Mouse (Mus musculus) liver, embryonic 14.5 days (tissue): ENCODE measurements at regions not wholly inside any gene's neighbourhood (a gene's known extent, or its start where the extent isn't known, plus 50 kb on each side); places are given as distances from the start of the nearest gene placed in this dataset.

Experiments used
- CTCF ChIP-seq: IDR thresholded peaks from 2 replicates; pipeline ENCODE4 v1.5.1; 2016; ENCODE audit warnings: antibody characterized with exemption, low read depth, control low read depth
- EP300 ChIP-seq: IDR thresholded peaks from 2 replicates; pipeline ENCODE4 v1.6.1; 2016; ENCODE audit warnings: antibody characterized with exemption, low read depth

DNA sequence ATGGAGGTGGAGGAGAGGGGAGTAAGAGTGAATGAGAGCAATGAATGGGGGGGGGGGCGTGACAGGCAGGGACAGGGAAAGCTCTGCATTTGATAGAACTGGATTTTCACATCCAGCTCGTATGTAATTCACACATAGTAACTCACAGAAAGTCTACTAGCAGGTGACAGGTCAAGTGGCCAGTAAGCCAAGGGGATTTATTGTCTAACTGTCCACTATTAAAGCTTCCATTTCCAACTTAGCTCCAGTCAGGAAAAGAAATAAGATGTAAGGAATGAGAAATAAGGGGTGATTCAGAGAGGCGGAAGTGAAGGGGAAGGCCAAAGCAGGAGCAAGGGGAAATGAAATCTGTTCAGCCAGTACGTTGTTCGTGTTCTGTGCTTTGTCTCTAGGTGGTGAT lies 83.4 kb downstream of the Prlhr start:
- TF ChIP-seq CTCF: no peak
- TF ChIP-seq EP300: no peak
